Mouse (Mus musculus): ENCODE results near the gene Sp6.

GRCm38 (mm10) chr11:96976911-96977591, 36.1 kb upstream of the Sp6 start:
- TF ChIP-seq CTCF (conservative IDR thresholded peaks at IDR 0.05 in 1 of 2, IDR thresholded peaks at IDR 0.05 in 1 of 2; ENCODE audit: low read depth in 2 of 2, low read length in 2 of 2) (no peak; a peak in 1 of 4 replicates), USF1 (IDR thresholded peaks at IDR 0.05; ENCODE audit: low read depth, low read length) (no peak)
